In genomic region chr2:32158616-32159239, GRCm38 (mm10) we compare ENCODE assay signal across 11 mouse cellular contexts. TPM values are rescaled to one million over a fixed set of nuclear protein-coding genes. Genes with fewer than 3 reads are reported as not detected.
DNase-seq lines count a peak whose midpoint lies in the region; ATAC-seq and TF ChIP-seq lines count a peak whose summit lies in the region.
"Had no signal": no experiment of that assay in that cellular context is flagged by ENCODE, and none has a peak within 500 bp of the region (broad histone marks: within the 10 kb centered on the region; RNA-seq: fewer than 3 reads in every experiment).

No protein-coding gene starts in this region.

- no peak for TF ChIP-seq POLR2A in bone marrow, adult 2 months (IDR thresholded peaks at IDR 0.05; ENCODE audit: borderline replicate concordance, control insufficient read depth, low read depth, low read length)

- no peak for TF ChIP-seq EP300 in heart, postnatal 0 days (IDR thresholded peaks at IDR 0.05; ENCODE audit: low read depth)
- TF ChIP-seq EP300 in liver, postnatal 0 days (IDR thresholded peaks at IDR 0.05; ENCODE audit: low read depth), result no peak

- H3K9me3 ChIP-seq in heart, postnatal 0 days (replicated peaks; ENCODE audit: control insufficient read depth, low read length), result no peaks in the 10 kb centered on the region
- H3K9me3 ChIP-seq in lung, embryonic 15.5 days, result no peaks in the 10 kb centered on the region
- no peaks in the 10 kb centered on the region for H3K9me3 ChIP-seq in liver, postnatal 0 days (ENCODE audit: low read length)

- H3K4me1 ChIP-seq in heart, postnatal 0 days (ENCODE audit: control insufficient read depth, insufficient read depth), result peaks cover 66% of the 10 kb centered on the region
- peaks cover 74% of the 10 kb centered on the region for H3K4me1 ChIP-seq in lung, embryonic 15.5 days
- H3K4me1 ChIP-seq in bone marrow, adult 2 months (ENCODE audit: control insufficient read depth, insufficient read depth, low read length), result peaks cover 5% of the 10 kb centered on the region
- H3K4me1 ChIP-seq in liver, postnatal 0 days (ENCODE audit: insufficient read depth), result peaks cover 70% of the 10 kb centered on the region

- peak overlapping the region; percentile 27 for H3K27ac ChIP-seq in heart, postnatal 0 days (ENCODE audit: low read depth)
- H3K27ac ChIP-seq in lung, embryonic 15.5 days, result peak overlapping the region; percentile 29; the same call in 1 of the 2 replicates
- H3K27ac ChIP-seq in bone marrow, adult 2 months (ENCODE audit: control insufficient read depth, insufficient read depth, low read depth, low read length, poor library complexity), result no peak overlapping the region
- 0 out of 2 replicates have a peak overlapping the region, but pooled peaks have one; percentile 35 for H3K27ac ChIP-seq in liver, postnatal 0 days (ENCODE audit: low read depth)

- 63% methylated on average over 12 of the region's 12 CpGs for WGBS in heart, postnatal 0 days
- WGBS in lung, embryonic 15.5 days, result 60% methylated on average over 12 of the region's 12 CpGs
- 85% methylated on average over 12 of the region's 12 CpGs for WGBS in bone marrow, adult 2 months
- 63% methylated on average over 12 of the region's 12 CpGs for WGBS in liver, postnatal 0 days (ENCODE audit: insufficient replicate concordance)

- intact Hi-C loops in heart, postnatal 36 days (cut with DNase I), result no loop called here

- H3K4me2 ChIP-seq in heart, postnatal 0 days (ENCODE audit: low read depth, low read length), result no peak overlapping the region
- H3K4me2 ChIP-seq in lung, embryonic 15.5 days, result no peak overlapping the region
- H3K4me2 ChIP-seq in liver, postnatal 0 days (ENCODE audit: low read depth, low read length), result no peak overlapping the region

- no peak for DNase-seq in heart, postnatal 0 days (ENCODE audit: low spot score)
- no peak for DNase-seq in heart, postnatal 36 days
- DNase-seq in lung, postnatal 4 days, result no peak
- no peak for DNase-seq in liver, postnatal 0 days
- no peak for DNase-seq in adrenal gland, postnatal 25 days
- DNase-seq: layer of hippocampus, postnatal 36 days; spleen, adult 18-20 months; thymus, postnatal 25 days had no signal

- no peaks in the 10 kb centered on the region for H3K27me3 ChIP-seq in heart, postnatal 0 days (ENCODE audit: control insufficient read depth, insufficient read depth, low read length)
- H3K27me3 ChIP-seq in lung, embryonic 15.5 days, result no peaks in the 10 kb centered on the region
- no peaks in the 10 kb centered on the region for H3K27me3 ChIP-seq in liver, postnatal 0 days (ENCODE audit: insufficient read depth, low read length)

- peak; percentile 8; the same call in 1 of the 2 replicates for TF ChIP-seq CTCF in heart, postnatal 0 days (IDR thresholded peaks at IDR 0.05; ENCODE audit: low read depth)
- TF ChIP-seq CTCF in bone marrow, adult 2 months (IDR thresholded peaks at IDR 0.05; ENCODE audit: control insufficient read depth, insufficient read depth, low read length), result 0 out of 2 replicates have a peak, but pooled peaks have one; percentile 3
- peak; percentile 32; the same call in 1 of the 2 replicates for TF ChIP-seq CTCF in liver, postnatal 0 days (IDR thresholded peaks at IDR 0.05; ENCODE audit: low read depth)

- ATAC-seq in heart, postnatal 0 days (ENCODE audit: insufficient read depth, low read depth), result no peak; the same call in 1 of the 2 replicates
- ATAC-seq in lung, embryonic 15.5 days (ENCODE audit: borderline replicate concordance, extremely low read depth, low FRiP score, low TSS enrichment), result no peak
- ATAC-seq in liver, postnatal 0 days, result no peak
- ATAC-seq: inflammation-experienced regulatory T-cells, adult 6 months had no signal

- no peak overlapping the region for H3K4me3 ChIP-seq in heart, postnatal 0 days (ENCODE audit: low read depth, low read length)
- H3K4me3 ChIP-seq in lung, embryonic 15.5 days, result no peak overlapping the region
- no peak overlapping the region for H3K4me3 ChIP-seq in bone marrow, adult 2 months (replicated peaks; ENCODE audit: control insufficient read depth, low read depth, low read length)
- H3K4me3 ChIP-seq in liver, postnatal 0 days (ENCODE audit: low read depth, low read length), result no peak overlapping the region

- no peaks in the 10 kb centered on the region for H3K36me3 ChIP-seq in heart, postnatal 0 days (replicated peaks; ENCODE audit: control insufficient read depth, insufficient read depth, low read length)
- peaks cover 3% of the 10 kb centered on the region; the same call in 1 of the 2 replicates for H3K36me3 ChIP-seq in lung, embryonic 15.5 days
- no peaks in the 10 kb centered on the region for H3K36me3 ChIP-seq in liver, postnatal 0 days (replicated peaks; ENCODE audit: insufficient read depth, low read length)

- H3K9ac ChIP-seq in heart, postnatal 0 days (replicated peaks; ENCODE audit: low read depth, low read length), result no peak overlapping the region
- H3K9ac ChIP-seq in lung, embryonic 15.5 days, result no peak overlapping the region
- no peak overlapping the region for H3K9ac ChIP-seq in liver, postnatal 0 days (replicated peaks)

RNA-seq across cellular contexts. Expression of gene Prrc2b, which starts 7.8 kb away (rescaled TPM):
- 66.5 and 74.1 TPM in 2 replicates for total RNA-seq in heart, postnatal 0 days (2014; rRNA removed; ENCODE audit: low replicate concordance)
- 16.1 and 19.5 TPM in 2 replicates for polyA plus RNA-seq in heart, postnatal 0 days (2015; fragmentation: Nextera tagmentation; extraction: Ambion mirVana)
- 10 to 100 TPM; 75.5 to 80.0 TPM for total RNA-seq in heart, postnatal 36 days (2021)
- polyA plus RNA-seq in lung, embryonic 15.5 days (2015; fragmentation: Nextera tagmentation; extraction: Ambion mirVana), result 49.5 and 51.7 TPM in 2 replicates
- polyA plus RNA-seq in bone marrow, adult 2 months (2011; ENCODE audit: insufficient read depth, insufficient read length, low replicate concordance, missing spikeins), result 32.3 and 44.5 TPM in 2 replicates
- polyA plus RNA-seq in liver, postnatal 0 days (2015; fragmentation: Nextera tagmentation; extraction: Ambion mirVana), result 7.5 and 8.4 TPM in 2 replicates
- total RNA-seq in adrenal gland, postnatal 25 days (2021), result 112 and 128 TPM in 2 replicates
